Mouse (Mus musculus) heart, embryonic 14.5 days (tissue): ENCODE data around the gene Nxph1. TPM values are rescaled to one million over a fixed set of nuclear protein-coding genes. Genes with fewer than 3 reads are reported as not detected.

ENCODE experiments used
- ATAC-seq: fragments of 200-750 bp; cut with Nextera tagmentation; 2 replicates; pipeline ENCODE4 v1.8.0; 2017; ENCODE audit warnings: low read depth, moderate TSS enrichment; ENCODE audit not compliant: insufficient number of reproducible peaks, insufficient read depth, low FRiP score
- H3K27ac ChIP-seq, 2 experiments: fragments of 200-500 bp in 1 of 2; fragments of 300-500 bp in 1 of 2; sonication (generic) in 1 of 2; replicated peaks in 1 of 2; 2 replicates each; pipeline ENCODE4 v1.5.1; 2012 to 2014; ENCODE audit warnings: low read depth in 2 of 2, low read length in 2 of 2, control low read depth in 1 of 2, mild to moderate bottlenecking in 1 of 2, mixed read lengths in 1 of 2; ENCODE audit not compliant: control insufficient read depth in 1 of 2, insufficient read depth in 1 of 2
- H3K27me3 ChIP-seq: fragments of 300-500 bp; sonication (generic); 2 replicates; pipeline ENCODE4 v1.6.1; 2014; ENCODE audit warnings: mild to moderate bottlenecking, low read length, control low read depth; ENCODE audit not compliant: control insufficient read depth, insufficient read depth
- H3K36me3 ChIP-seq: fragments of 300-500 bp; sonication (generic); 2 replicates; pipeline ENCODE4 v1.6.1; 2014; ENCODE audit warnings: mild to moderate bottlenecking, control low read depth, low read length, mixed read lengths; ENCODE audit not compliant: control insufficient read depth, insufficient read depth
- H3K4me1 ChIP-seq, 2 experiments: fragments of 200-500 bp in 1 of 2; fragments of 300-500 bp in 1 of 2; sonication (generic) in 1 of 2; 2 replicates each; pipeline ENCODE4 v1.6.1; 2012 to 2014; ENCODE audit warnings: low read length in 2 of 2, control low read depth in 1 of 2, mixed read lengths in 1 of 2; ENCODE audit not compliant: control insufficient read depth in 2 of 2, insufficient read depth in 2 of 2
- H3K4me2 ChIP-seq: fragments of 300-500 bp; sonication (generic); 2 replicates; pipeline ENCODE4 v1.6.1; 2014; ENCODE audit warnings: mild to moderate bottlenecking, low read length
- H3K4me3 ChIP-seq, 2 experiments: fragments of 200-500 bp in 1 of 2; fragments of 300-500 bp in 1 of 2; sonication (generic) in 1 of 2; 2 replicates each; pipeline ENCODE4 v1.5.1; 2012 to 2014; ENCODE audit warnings: low read length in 2 of 2, mild to moderate bottlenecking in 2 of 2, control low read depth in 1 of 2, low read depth in 1 of 2, moderate library complexity in 1 of 2; ENCODE audit not compliant: control insufficient read depth in 1 of 2, insufficient read depth in 1 of 2
- H3K9ac ChIP-seq: fragments of 300-500 bp; sonication (generic); 2 replicates; pipeline ENCODE4 v1.6.1; 2014; ENCODE audit warnings: mild to moderate bottlenecking, low read length
- H3K9me3 ChIP-seq: fragments of 300-500 bp; sonication (generic); 2 replicates; pipeline ENCODE4 v1.6.1; 2016; ENCODE audit warnings: low read length, control low read depth; ENCODE audit not compliant: control insufficient read depth
- WGBS: fragments of 180-500 bp; shearing (Covaris S2); extraction: QIAGEN DNeasy Blood & Tissue Kit; methylation state at CpG from one replicate; pipeline ENCODE4 v1.1.7; 2014; 5-methylcytosine and 5-hydroxymethylcytosine counted together
- polyA plus RNA-seq: library from polyadenylated mRNA; unstranded; fragments of >200 nt; fragmentation: Nextera tagmentation; extraction: Ambion mirVana; gene quantifications from 2 replicates; pipeline ENCODE4 v1.2.1, GENCODE M21; 2014

Nxph1 gene
- polyA plus RNA-seq, 1 experiment from 2014 or later = 0.24 TPM

DNA sequence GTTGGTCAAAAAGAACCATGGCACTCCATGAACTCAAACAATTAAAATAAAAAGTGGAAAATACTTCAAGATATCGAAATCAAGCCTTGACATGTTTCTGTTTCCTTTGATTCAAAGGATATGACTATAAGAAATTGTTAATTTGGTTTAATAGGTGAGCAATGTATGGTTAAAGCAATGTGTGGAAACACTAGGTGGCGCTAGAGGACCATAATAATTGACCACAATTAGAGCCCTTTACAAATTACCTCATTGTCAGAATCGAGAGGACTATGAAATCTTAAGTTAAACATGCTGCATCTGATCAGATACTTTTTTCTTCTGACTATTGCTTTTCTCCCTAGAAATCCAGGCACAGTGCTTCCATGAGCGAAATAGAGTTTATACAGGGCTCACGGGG lies 12.5 kb upstream of the Nxph1 start:
- no peaks in the 10 kb centered on the region for H3K9me3 ChIP-seq
- H3K9ac ChIP-seq = no peak overlapping the region
- no peaks in the 10 kb centered on the region for H3K4me1 ChIP-seq
- no peaks in the 10 kb centered on the region for H3K36me3 ChIP-seq
- no peaks in the 10 kb centered on the region for H3K27me3 ChIP-seq
- no peak overlapping the region for H3K4me3 ChIP-seq
- no peak for ATAC-seq
- H3K27ac ChIP-seq = no peak overlapping the region
- no peak overlapping the region for H3K4me2 ChIP-seq
- 16% methylated on average over 5 of the region's 5 CpGs for WGBS

DNA sequence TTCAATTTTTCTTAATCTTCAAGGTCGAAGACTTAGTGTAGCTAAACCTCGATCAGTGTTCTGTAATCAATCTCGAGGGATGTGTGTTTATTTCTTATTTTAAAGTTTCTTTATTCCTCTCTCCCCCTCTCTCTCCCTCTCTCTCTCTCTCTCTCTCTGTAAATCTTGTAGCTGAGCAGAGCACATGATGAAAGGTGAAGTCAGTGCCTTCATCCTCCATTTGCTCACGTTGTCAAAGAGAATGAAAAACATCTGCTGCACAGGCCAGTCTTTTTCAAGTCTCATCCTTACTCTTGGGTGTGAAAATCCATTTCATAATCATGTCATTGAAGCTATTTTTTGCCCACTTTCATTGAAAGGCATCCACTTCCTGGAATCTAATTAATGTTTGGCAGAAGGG lies 12.1 kb upstream of the Nxph1 start:
- no peaks in the 10 kb centered on the region for H3K27me3 ChIP-seq
- H3K36me3 ChIP-seq = no peaks in the 10 kb centered on the region
- no peak overlapping the region for H3K27ac ChIP-seq
- H3K4me2 ChIP-seq = no peak overlapping the region
- H3K4me3 ChIP-seq = no peak overlapping the region
- 20% methylated on average over 4 of the region's 4 CpGs for WGBS
- H3K9ac ChIP-seq = no peak overlapping the region
- H3K4me1 ChIP-seq = no peaks in the 10 kb centered on the region
- ATAC-seq = no peak
- H3K9me3 ChIP-seq = no peaks in the 10 kb centered on the region

DNA sequence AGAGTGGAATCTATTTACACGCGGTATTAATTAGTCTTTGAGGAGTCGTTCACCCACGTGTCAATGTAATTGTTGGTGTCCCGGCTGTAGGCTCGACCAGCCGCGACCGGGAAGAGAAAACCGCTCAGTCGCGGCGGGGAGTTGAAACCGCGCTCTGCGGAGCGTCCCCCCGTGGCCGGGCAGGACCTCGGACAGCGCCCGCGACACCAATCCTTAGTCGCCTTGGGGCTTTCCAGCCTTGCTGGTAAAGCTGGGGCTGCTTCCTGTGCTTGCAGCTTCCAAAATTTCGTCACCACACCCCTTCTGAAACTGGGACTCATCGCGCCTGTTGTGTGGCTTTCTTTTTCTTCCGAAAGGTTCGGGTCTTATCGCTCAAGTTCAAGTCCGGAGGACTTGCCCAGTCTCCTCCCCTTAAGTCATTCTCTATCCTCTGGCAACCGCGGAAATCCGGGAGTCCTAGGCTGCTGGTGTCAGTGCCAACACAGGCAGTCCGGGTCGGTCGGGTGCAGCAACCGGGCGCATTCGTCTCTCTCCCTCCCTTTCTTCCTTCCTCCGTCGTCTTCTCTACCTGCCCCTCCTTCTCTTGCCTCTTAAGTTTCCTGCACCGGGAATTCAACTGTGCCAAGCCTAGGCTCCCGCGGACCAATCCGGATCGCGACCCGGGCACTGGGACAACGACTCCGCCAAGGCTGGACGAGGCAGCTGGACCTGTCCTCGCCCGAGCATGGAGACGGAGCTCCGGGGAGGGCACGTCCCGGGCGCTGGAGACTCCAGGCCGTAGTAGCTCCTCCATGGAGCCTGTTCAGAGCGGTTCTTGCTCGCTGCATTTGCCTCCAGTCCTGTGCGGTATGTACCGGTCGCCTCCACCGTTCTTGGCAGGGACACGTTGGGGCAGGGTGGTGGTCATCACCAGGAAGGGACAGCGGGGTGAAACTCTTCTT lies 510 bp downstream of the Nxph1 start:
- Histone ChIP-seq H3K36me3 (no peaks in the 10 kb centered on the region), H3K4me2 (peak overlapping the region; percentile 58), H3K9me3 (no peaks in the 10 kb centered on the region), H3K27ac (no peak overlapping the region), H3K4me1 (peaks cover 2 to 18% of the 10 kb centered on the region in 2 experiments; a peak in 3 of 4 replicates), H3K27me3 (peaks cover 76% of the 10 kb centered on the region), H3K4me3 (peak overlapping the region; percentile 14 to 30; a peak in 3 of 4 replicates), H3K9ac (no peak overlapping the region)
- 1% methylated on average over 68 of the region's 68 CpGs for WGBS
- ATAC-seq = no peak

DNA sequence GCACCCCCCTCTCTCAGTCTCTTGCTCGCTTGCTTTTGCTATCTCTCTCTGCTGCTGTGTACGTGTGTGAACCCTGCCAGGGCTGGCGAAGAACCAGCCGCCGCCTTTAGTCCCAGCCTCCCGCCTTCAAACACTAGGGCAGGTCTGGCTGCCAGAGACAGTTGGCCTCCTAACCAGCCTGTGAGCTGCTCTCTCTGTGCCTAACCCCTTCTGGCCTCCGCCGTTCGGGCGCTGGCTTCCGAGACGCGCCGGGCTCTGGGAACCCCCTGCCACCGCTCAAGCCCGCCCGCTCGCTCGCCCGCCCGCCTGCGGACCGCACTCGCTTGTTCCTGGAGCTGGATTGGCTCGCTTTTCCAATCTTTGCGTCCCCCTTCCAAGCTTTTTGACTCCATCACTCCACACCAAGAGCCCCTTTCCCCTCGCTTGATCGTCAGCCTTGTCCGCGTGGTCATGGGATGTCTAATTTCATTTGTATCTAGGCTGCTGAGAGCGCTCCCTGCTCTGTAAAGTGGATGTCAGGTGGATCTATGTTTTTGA lies 1.5 kb downstream of the Nxph1 start:
- peaks cover 2 to 18% of the 10 kb centered on the region in 2 experiments; a peak in 3 of 4 replicates for H3K4me1 ChIP-seq
- no peak for ATAC-seq
- H3K9ac ChIP-seq = no peak overlapping the region
- H3K27ac ChIP-seq = no peak overlapping the region
- peak overlapping the region in 1 of 2 experiments; percentile 12; a peak in 2 of 4 replicates for H3K4me3 ChIP-seq
- peak overlapping the region; percentile 58 for H3K4me2 ChIP-seq
- 1% methylated on average over 31 of the region's 31 CpGs for WGBS
- H3K36me3 ChIP-seq = no peaks in the 10 kb centered on the region
- H3K27me3 ChIP-seq = peaks cover 86% of the 10 kb centered on the region
- no peaks in the 10 kb centered on the region for H3K9me3 ChIP-seq

DNA sequence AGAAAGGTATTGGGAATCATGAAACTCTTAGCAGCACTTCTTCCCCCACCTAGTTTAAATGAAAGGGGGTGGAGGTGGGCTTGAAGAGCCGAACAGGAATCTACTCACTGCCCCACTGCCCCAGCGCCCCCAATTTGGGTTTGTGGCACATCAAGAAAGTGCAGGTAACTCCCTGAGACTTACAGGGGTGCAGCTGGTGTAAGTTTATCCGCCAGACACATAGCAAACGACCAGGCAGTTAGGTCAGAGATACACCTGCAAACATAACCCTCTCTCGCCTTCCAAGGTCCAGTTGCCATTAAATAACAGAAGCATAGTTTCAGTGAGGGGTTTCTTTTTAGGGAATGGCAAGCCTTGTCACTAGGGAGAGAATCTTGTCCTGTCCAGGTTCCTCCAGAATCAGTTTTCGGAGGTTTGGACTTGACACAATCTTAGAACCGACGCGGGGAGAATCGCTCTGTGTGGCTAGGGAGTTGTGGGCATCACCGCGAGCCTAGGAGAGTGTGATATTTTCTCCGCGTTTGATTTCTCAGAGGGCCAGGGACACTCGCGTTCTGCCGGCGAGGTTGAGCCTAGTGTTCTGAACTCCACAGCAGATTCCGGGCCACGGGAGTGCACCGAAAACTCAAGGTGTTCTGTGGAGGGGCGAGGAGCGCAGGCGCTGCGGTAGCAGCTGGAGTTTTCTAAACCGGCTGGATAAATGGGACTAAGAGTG lies 2.5 kb downstream of the Nxph1 start:
- Histone ChIP-seq H3K4me3 (peak overlapping the region; percentile 29 to 35), H3K27ac (no peak overlapping the region), H3K4me1 (peaks cover 2 to 18% of the 10 kb centered on the region in 2 experiments; a peak in 3 of 4 replicates), H3K9ac (no peak overlapping the region), H3K9me3 (no peaks in the 10 kb centered on the region), H3K4me2 (peak overlapping the region; percentile 61), H3K27me3 (peaks cover 94% of the 10 kb centered on the region), H3K36me3 (no peaks in the 10 kb centered on the region)
- WGBS = 2% methylated on average over 26 of the region's 26 CpGs
- ATAC-seq = no peak

DNA sequence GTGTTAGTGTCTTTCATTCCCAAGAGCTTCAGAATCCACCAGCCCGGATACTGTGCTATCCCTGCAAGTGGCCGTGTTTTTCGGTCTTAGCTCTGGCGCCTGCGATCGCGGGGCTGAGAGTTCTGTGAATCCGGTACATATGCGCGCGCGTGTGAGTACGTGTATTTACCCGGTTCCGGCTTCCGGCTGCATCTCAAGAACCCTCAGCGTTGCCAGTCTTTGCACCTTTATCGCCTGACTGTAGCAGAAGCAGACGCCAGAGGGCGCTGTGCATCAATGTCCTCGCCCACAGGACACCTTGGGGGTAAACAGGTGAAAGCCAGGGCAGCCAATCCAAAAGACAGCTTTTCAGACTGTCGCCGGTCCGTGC lies 3.1 kb downstream of the Nxph1 start:
- Histone ChIP-seq H3K9ac (no peak overlapping the region), H3K27me3 (peaks cover 95% of the 10 kb centered on the region), H3K9me3 (no peaks in the 10 kb centered on the region), H3K4me3 (peak overlapping the region; percentile 29 to 35), H3K36me3 (no peaks in the 10 kb centered on the region), H3K27ac (no peak overlapping the region), H3K4me1 (peaks cover 2 to 18% of the 10 kb centered on the region in 2 experiments; a peak in 3 of 4 replicates), H3K4me2 (peak overlapping the region; percentile 61)
- WGBS = under 1% methylated on average over 24 of the region's 24 CpGs
- no peak for ATAC-seq

DNA sequence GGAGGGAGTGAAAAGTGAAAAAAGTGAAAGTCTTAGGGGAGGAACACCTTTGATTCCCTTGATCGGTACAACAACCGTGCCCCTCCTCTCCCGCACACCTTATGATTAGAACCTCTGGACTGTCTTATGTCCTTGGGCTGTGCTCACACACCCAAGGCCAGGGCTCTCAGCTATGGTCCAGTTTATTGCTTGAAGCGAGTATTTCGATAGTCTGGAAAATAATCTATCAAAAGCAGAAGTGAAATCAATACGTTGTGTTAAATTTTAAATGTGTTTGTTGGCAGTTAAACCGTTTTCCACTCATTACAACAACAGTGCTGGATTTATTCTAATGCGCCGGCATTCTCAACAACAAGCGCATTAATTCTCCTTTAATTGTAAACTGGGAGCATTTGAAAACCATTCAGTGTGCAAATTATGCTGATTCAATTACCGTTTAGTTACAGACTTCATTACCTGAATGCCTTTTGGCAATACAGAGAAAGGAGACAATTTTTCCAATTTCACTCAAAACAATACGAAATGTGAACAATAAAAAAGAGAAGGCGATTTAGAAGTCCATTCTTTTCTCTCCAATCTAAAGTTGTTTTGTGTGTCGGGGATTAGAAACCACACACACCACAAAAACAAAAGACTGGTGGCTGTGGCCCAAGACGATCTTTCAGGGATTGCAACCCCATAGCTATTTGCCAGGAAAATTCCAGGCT lies 3.8 kb downstream of the Nxph1 start:
- Histone ChIP-seq H3K27me3 (peaks cover 95% of the 10 kb centered on the region), H3K4me2 (no peak overlapping the region), H3K4me3 (peak overlapping the region in 1 of 2 experiments; percentile 35; a peak in 1 of 4 replicates), H3K36me3 (no peaks in the 10 kb centered on the region), H3K27ac (no peak overlapping the region), H3K4me1 (peaks cover 2 to 18% of the 10 kb centered on the region in 2 experiments; a peak in 3 of 4 replicates), H3K9ac (no peak overlapping the region), H3K9me3 (no peaks in the 10 kb centered on the region)
- WGBS = 25% methylated on average over 15 of the region's 15 CpGs
- no peak for ATAC-seq
